Mouse (Mus musculus): ENCODE results near the gene Tymp. TPM values are rescaled to one million over a fixed set of nuclear protein-coding genes. Genes with fewer than 3 reads are reported as not detected.

Gene Tymp
- total RNA-seq (2014; rRNA removed): 48.7 and 62.5 TPM in 2 replicates
- polyA plus RNA-seq (2012; rRNA removed): 126 and 160 TPM in 2 replicates

- peak; percentile 96 for DNase-seq (ENCODE audit: extremely low read depth, low read depth, low spot score)
- Histone ChIP-seq H3K4me3 (ENCODE audit: insufficient read depth, low read depth, low read length) (peak within 1 kb of the TSS; percentile 60), H3K36me3 (ENCODE audit: control insufficient read depth, insufficient read depth, low read length) (peaks cover 3% of the 10 kb centered on the region; the same call in 1 of the 2 replicates), H3K9ac (ENCODE audit: low read depth, low read length) (peak within 1 kb of the TSS; percentile 75), H3K27me3 (ENCODE audit: control insufficient read depth, insufficient read depth, low read length) (no peaks in the 10 kb centered on the region), H3K27ac (replicated peaks; ENCODE audit: insufficient read depth, low read depth, low read length) (peak within 1 kb of the TSS; percentile 90), H3K79me2 (ENCODE audit: control insufficient read depth, insufficient read depth, low read length) (peaks cover 4% of the 10 kb centered on the region; the same call in 1 of the 2 replicates), H3K4me1 (ENCODE audit: control insufficient read depth, insufficient read depth, low read length) (peaks cover 16% of the 10 kb centered on the region)
- TF ChIP-seq CTCF (IDR thresholded peaks at IDR 0.05; ENCODE audit: low read depth, low read length) (no peak), POLR2A (IDR thresholded peaks at IDR 0.05; ENCODE audit: extremely low read depth, insufficient read depth, low read length) (peak; percentile 62; the same call in 1 of the 2 replicates)
- WGBS: 18% methylated on average over 16 of the region's 16 CpGs
These were observed at the start of gene Tymp for GRCm38 (mm10) chr15:89376957-89377356. TSS of gene Tymp (minus strand) at chr15:89377039.

DNA sequence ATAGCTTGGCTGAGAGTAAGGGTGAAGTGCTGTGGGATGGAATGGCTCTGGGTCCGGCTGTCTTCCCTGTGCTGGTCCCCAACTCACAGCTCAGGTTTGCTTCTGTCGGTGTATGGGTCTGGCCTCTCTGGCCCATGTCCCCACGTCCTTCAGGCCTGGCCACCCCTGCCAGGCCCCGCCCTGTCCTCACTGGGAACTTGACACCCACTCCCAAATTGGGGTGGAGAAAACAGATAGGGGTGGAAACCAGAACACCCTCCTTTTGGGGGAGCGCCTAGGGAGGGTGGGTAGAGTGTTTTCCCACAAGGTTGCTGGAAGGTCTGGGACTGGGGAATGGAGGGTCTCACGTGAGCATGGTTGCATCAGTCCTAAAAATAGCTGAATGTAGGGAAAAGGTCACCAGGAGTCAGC, 48.9 kb upstream of the Tymp start, which contains the start of gene Cpt1b:
Gene Cpt1b, minus strand, starts transcription at position 153 of the 411 bp plus-strand sequence.
- no peaks in the 10 kb centered on the region for H3K27me3 ChIP-seq (ENCODE audit: control insufficient read depth, insufficient read depth, low read length)
- peak; percentile 64 for DNase-seq (ENCODE audit: extremely low read depth, low read depth, low spot score)
- H3K4me3 ChIP-seq (ENCODE audit: insufficient read depth, low read depth, low read length): no peak within 1 kb of the TSS
- no peak within 1 kb of the TSS for H3K9ac ChIP-seq (ENCODE audit: low read depth, low read length)
- peaks cover 17% of the 10 kb centered on the region for H3K36me3 ChIP-seq (ENCODE audit: control insufficient read depth, insufficient read depth, low read length)
- H3K79me2 ChIP-seq (ENCODE audit: control insufficient read depth, insufficient read depth, low read length): no peaks in the 10 kb centered on the region
- peak within 1 kb of the TSS; percentile 7; the same call in 1 of the 2 replicates for H3K27ac ChIP-seq (replicated peaks; ENCODE audit: insufficient read depth, low read depth, low read length)
- 40% methylated on average over 6 of the region's 6 CpGs for WGBS
- TF ChIP-seq POLR2A (IDR thresholded peaks at IDR 0.05; ENCODE audit: extremely low read depth, insufficient read depth, low read length): no peak
- H3K4me1 ChIP-seq (ENCODE audit: control insufficient read depth, insufficient read depth, low read length): peaks cover 12% of the 10 kb centered on the region

GRCm38 (mm10) chr15:89424621-89425020, 47.8 kb upstream of the Tymp start:
- Histone ChIP-seq H3K79me2 (ENCODE audit: control insufficient read depth, insufficient read depth, low read length) (no peaks in the 10 kb centered on the region), H3K4me1 (ENCODE audit: control insufficient read depth, insufficient read depth, low read length) (peaks cover 12% of the 10 kb centered on the region), H3K27ac (replicated peaks; ENCODE audit: insufficient read depth, low read depth, low read length) (no peak overlapping the region), H3K9ac (ENCODE audit: low read depth, low read length) (no peak overlapping the region), H3K27me3 (ENCODE audit: control insufficient read depth, insufficient read depth, low read length) (no peaks in the 10 kb centered on the region), H3K36me3 (ENCODE audit: control insufficient read depth, insufficient read depth, low read length) (peaks cover 22% of the 10 kb centered on the region), H3K4me3 (ENCODE audit: insufficient read depth, low read depth, low read length) (no peak overlapping the region)
- TF ChIP-seq POLR2A (IDR thresholded peaks at IDR 0.05; ENCODE audit: extremely low read depth, insufficient read depth, low read length) (no peak), CTCF (IDR thresholded peaks at IDR 0.05; ENCODE audit: low read depth, low read length) (no peak)
- WGBS: 92% methylated on average over 8 of the region's 8 CpGs
- DNase-seq (ENCODE audit: extremely low read depth, low read depth, low spot score): no peak

DNA sequence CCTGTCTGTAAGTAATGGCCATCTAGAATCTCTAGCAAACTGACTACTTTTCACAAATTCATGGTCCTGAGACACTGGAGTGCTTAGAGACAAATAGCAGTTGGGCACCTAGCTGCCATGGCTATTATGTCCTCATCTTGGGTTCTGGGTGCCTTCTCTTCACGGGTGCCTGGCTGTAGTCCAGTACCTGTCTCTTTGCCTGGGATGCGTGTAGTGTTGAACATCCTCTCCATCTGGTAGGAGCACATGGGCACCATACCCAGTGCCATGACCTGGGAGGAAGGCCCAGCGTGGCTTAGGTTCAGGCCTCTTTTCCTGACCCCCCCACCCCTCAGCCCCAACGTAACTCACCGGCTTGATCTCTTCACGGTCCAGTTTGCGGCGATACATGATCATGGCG, 45.1 kb upstream of the Tymp start:
- peaks cover 24% of the 10 kb centered on the region for H3K36me3 ChIP-seq (ENCODE audit: control insufficient read depth, insufficient read depth, low read length)
- 94% methylated on average over 9 of the region's 9 CpGs for WGBS

GRCm38 (mm10) chr15:89415282-89415681, 38.4 kb upstream of the Tymp start:
- 26% methylated on average over 8 of the region's 8 CpGs for WGBS
- Histone ChIP-seq H3K4me3 (ENCODE audit: insufficient read depth, low read depth, low read length) (no peak overlapping the region), H3K9ac (ENCODE audit: low read depth, low read length) (no peak overlapping the region), H3K27ac (replicated peaks; ENCODE audit: insufficient read depth, low read depth, low read length) (no peak overlapping the region), H3K27me3 (ENCODE audit: control insufficient read depth, insufficient read depth, low read length) (no peaks in the 10 kb centered on the region), H3K79me2 (ENCODE audit: control insufficient read depth, insufficient read depth, low read length) (no peaks in the 10 kb centered on the region), H3K4me1 (ENCODE audit: control insufficient read depth, insufficient read depth, low read length) (peaks cover 7% of the 10 kb centered on the region), H3K36me3 (ENCODE audit: control insufficient read depth, insufficient read depth, low read length) (peaks cover 14% of the 10 kb centered on the region)
- TF ChIP-seq POLR2A (IDR thresholded peaks at IDR 0.05; ENCODE audit: extremely low read depth, insufficient read depth, low read length): no peak
- no peak for TF ChIP-seq CTCF (IDR thresholded peaks at IDR 0.05; ENCODE audit: low read depth, low read length)
- DNase-seq (ENCODE audit: extremely low read depth, low read depth, low spot score): peak; percentile 76

More for the DNA sequence above, 45.1 kb upstream of the Tymp start:
- no peak for DNase-seq (ENCODE audit: extremely low read depth, low read depth, low spot score)
- no peak overlapping the region for H3K4me3 ChIP-seq (ENCODE audit: insufficient read depth, low read depth, low read length)
- TF ChIP-seq POLR2A (IDR thresholded peaks at IDR 0.05; ENCODE audit: extremely low read depth, insufficient read depth, low read length) (no peak), CTCF (IDR thresholded peaks at IDR 0.05; ENCODE audit: low read depth, low read length) (no peak)
- no peaks in the 10 kb centered on the region for H3K27me3 ChIP-seq (ENCODE audit: control insufficient read depth, insufficient read depth, low read length)
- no peak overlapping the region for H3K27ac ChIP-seq (replicated peaks; ENCODE audit: insufficient read depth, low read depth, low read length)
- peaks cover 5% of the 10 kb centered on the region for H3K4me1 ChIP-seq (ENCODE audit: control insufficient read depth, insufficient read depth, low read length)
- no peak overlapping the region for H3K9ac ChIP-seq (ENCODE audit: low read depth, low read length)
- H3K79me2 ChIP-seq (ENCODE audit: control insufficient read depth, insufficient read depth, low read length): no peaks in the 10 kb centered on the region

DNA sequence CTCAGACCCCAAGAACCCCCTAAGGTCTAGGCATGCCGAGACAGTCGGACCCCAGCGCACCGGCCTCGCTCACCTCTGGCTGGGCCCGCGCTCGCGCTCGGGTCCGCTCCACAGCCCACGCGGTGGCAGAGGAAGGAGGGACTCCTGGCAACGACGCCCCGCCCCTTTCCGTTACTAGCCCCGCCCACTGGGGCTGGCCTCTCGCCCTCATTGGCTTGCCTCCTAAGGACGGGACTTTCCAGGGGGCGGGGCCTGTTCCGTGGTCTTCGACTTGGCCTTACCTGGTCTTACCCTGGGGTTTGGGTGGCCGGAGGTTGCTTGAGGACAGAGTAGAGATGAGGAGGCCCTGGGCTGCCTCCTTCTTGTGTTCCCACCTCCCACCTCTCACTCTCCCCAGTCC, 33.3 kb upstream of the Tymp start, which contains the start of gene Syce3:
Gene Syce3, minus strand, starts transcription at position 386 of the 400 bp plus-strand sequence.
- no peak for DNase-seq (ENCODE audit: extremely low read depth, low read depth, low spot score)
- TF ChIP-seq POLR2A (IDR thresholded peaks at IDR 0.05; ENCODE audit: extremely low read depth, insufficient read depth, low read length) (no peak), CTCF (IDR thresholded peaks at IDR 0.05; ENCODE audit: low read depth, low read length) (no peak)
- no peak within 1 kb of the TSS for H3K27ac ChIP-seq (replicated peaks; ENCODE audit: insufficient read depth, low read depth, low read length)
- no peaks in the 10 kb centered on the region for H3K79me2 ChIP-seq (ENCODE audit: control insufficient read depth, insufficient read depth, low read length)
- no peaks in the 10 kb centered on the region for H3K36me3 ChIP-seq (ENCODE audit: control insufficient read depth, insufficient read depth, low read length)
- no peak within 1 kb of the TSS for H3K9ac ChIP-seq (ENCODE audit: low read depth, low read length)
- H3K4me1 ChIP-seq (ENCODE audit: control insufficient read depth, insufficient read depth, low read length): peaks cover 1% of the 10 kb centered on the region
- H3K27me3 ChIP-seq (ENCODE audit: control insufficient read depth, insufficient read depth, low read length): no peaks in the 10 kb centered on the region
- H3K4me3 ChIP-seq (ENCODE audit: insufficient read depth, low read depth, low read length): no peak within 1 kb of the TSS
- WGBS: 81% methylated on average over 24 of the region's 24 CpGs
